Mouse (Mus musculus) induced T-regulatory cell, adult 2 months (primary cell): ENCODE measurements around the gene Gm20547.
"Not testable (repeated sequence)": the region's sequence is repeated elsewhere in the genome, so short reads cannot be mapped to it uniquely, and the experiment has no call there.

ENCODE experiments used
- DNase-seq: peaks from one replicate; pipeline ENCODE4 v3.0.0-alpha.2; 2012; ENCODE audit warnings: low read depth

Gm20547 gene

GRCm38 (mm10) chr17:34853511-34853910 lies 28.3 kb downstream of the Gm20547 start:
- no peak for DNase-seq

GRCm38 (mm10) chr17:34850517-34851125 lies 31.2 kb downstream of the Gm20547 start:
- peak; percentile 66 for DNase-seq

GRCm38 (mm10) chr17:34849722-34850516 lies 31.9 kb downstream of the Gm20547 start, which contains the start of the genes Skiv2l and Nelfe:
Skiv2l (minus strand) TSS chr17:34850210.
Nelfe (plus strand) TSS chr17:34850391.
- peak; percentile 99 for DNase-seq

GRCm38 (mm10) chr17:34847615-34848014 lies 34.2 kb downstream of the Gm20547 start:
- no peak for DNase-seq

GRCm38 (mm10) chr17:34847192-34847591 lies 34.6 kb downstream of the Gm20547 start:
- DNase-seq = no peak

- no peak for DNase-seq
These were observed 37.0 kb downstream of the Gm20547 start for GRCm38 (mm10) chr17:34844884-34845283.

GRCm38 (mm10) chr17:34840736-34841307 lies 41.0 kb downstream of the Gm20547 start:
- DNase-seq = no peak

- DNase-seq = no peak
These were observed 43.1 kb downstream of the Gm20547 start for GRCm38 (mm10) chr17:34838785-34839184.

- DNase-seq = no peak
These were observed 44.1 kb downstream of the Gm20547 start for GRCm38 (mm10) chr17:34837464-34838324.

- peak; percentile 98 for DNase-seq
These were observed 45.0 kb downstream of the Gm20547 start, which contains the start of the genes Stk19 and Dxo for GRCm38 (mm10) chr17:34836856-34837221. Stk19 (minus strand) TSS chr17:34836945. Dxo (plus strand) TSS chr17:34837019.

GRCm38 (mm10) chr17:34836155-34836855 lies 45.5 kb downstream of the Gm20547 start:
- no peak for DNase-seq

- not testable (repeated sequence) for DNase-seq
These were observed 51.1 kb downstream of the Gm20547 start for GRCm38 (mm10) chr17:34830776-34831175.

GRCm38 (mm10) chr17:34814818-34815370 lies 66.9 kb downstream of the Gm20547 start:
- DNase-seq = no peak

- peak; percentile 58 for DNase-seq
These were observed 68.1 kb downstream of the Gm20547 start for GRCm38 (mm10) chr17:34813747-34814146.

GRCm38 (mm10) chr17:34811275-34811674 lies 70.6 kb downstream of the Gm20547 start:
- no peak for DNase-seq

GRCm38 (mm10) chr17:34810811-34811210 lies 71.0 kb downstream of the Gm20547 start:
- not testable (repeated sequence) for DNase-seq

- DNase-seq = not testable (repeated sequence)
These were observed 71.4 kb downstream of the Gm20547 start for GRCm38 (mm10) chr17:34810411-34810810.

GRCm38 (mm10) chr17:34808599-34809205 lies 73.1 kb downstream of the Gm20547 start:
- no peak for DNase-seq

GRCm38 (mm10) chr17:34807176-34807575 lies 74.7 kb downstream of the Gm20547 start:
- no peak for DNase-seq
